Mouse (Mus musculus) myocyte (in vitro differentiated cells): ENCODE measurements around the gene Cdh15.

Source experiments
- CEBPB ChIP-seq: IDR thresholded peaks from 2 replicates; pipeline ENCODE4 v1.6.1; 2011; ENCODE audit warnings: mild to moderate bottlenecking, moderate library complexity; ENCODE audit not compliant: poor library complexity, insufficient read depth, severe bottlenecking
- E2F4 ChIP-seq: IDR thresholded peaks from one replicate; pipeline ENCODE4 v1.6.1; 2011; ENCODE audit warnings: mild to moderate bottlenecking, control low read depth, moderate library complexity; ENCODE audit not compliant: insufficient read depth
- MAX ChIP-seq: IDR thresholded peaks from one replicate; pipeline ENCODE4 v1.6.1; 2011; ENCODE audit warnings: low read depth, mild to moderate bottlenecking, control low read depth
- MYOD1 ChIP-seq, 3 experiments: IDR thresholded peaks; one replicate each; pipeline ENCODE4 v1.6.1; 2011; ENCODE audit warnings: control low read depth in 2 of 3, low read depth in 2 of 3, mild to moderate bottlenecking in 2 of 3, moderate library complexity in 1 of 3; ENCODE audit not compliant: insufficient read length in 2 of 3, control insufficient read depth in 1 of 3
- MYOG ChIP-seq, 3 experiments: IDR thresholded peaks; one replicate each; pipeline ENCODE4 v1.6.1; 2011; ENCODE audit warnings: control low read depth in 2 of 3, low read depth in 2 of 3, mild to moderate bottlenecking in 2 of 3; ENCODE audit not compliant: insufficient read length in 2 of 3, control insufficient read depth in 1 of 3, insufficient read depth in 1 of 3
- POLR2A ChIP-seq: IDR thresholded peaks from one replicate; pipeline ENCODE4 v1.6.1; 2011; ENCODE audit warnings: low read depth, mild to moderate bottlenecking, control low read depth, moderate library complexity; ENCODE audit not compliant: insufficient read length
- POLR2AphosphoS2 ChIP-seq: IDR thresholded peaks from one replicate; pipeline ENCODE4 v1.6.1; 2011; ENCODE audit warnings: low read depth, control low read depth; ENCODE audit not compliant: insufficient read length
- REST ChIP-seq: IDR thresholded peaks from one replicate; pipeline ENCODE4 v1.6.1; 2011; ENCODE audit warnings: mild to moderate bottlenecking, control low read depth, moderate library complexity; ENCODE audit not compliant: insufficient read depth, insufficient read length
- SRF ChIP-seq: IDR thresholded peaks from one replicate; pipeline ENCODE4 v1.6.1; 2011; ENCODE audit warnings: low read depth; ENCODE audit not compliant: control insufficient read depth, insufficient read length
- TCF12 ChIP-seq: IDR thresholded peaks from one replicate; pipeline ENCODE4 v1.6.1; 2011; ENCODE audit warnings: mild to moderate bottlenecking, control low read depth; ENCODE audit not compliant: poor library complexity, insufficient read depth, severe bottlenecking
- TCF3 ChIP-seq: IDR thresholded peaks from one replicate; pipeline ENCODE4 v1.6.1; 2011; ENCODE audit warnings: low read depth, control low read depth; ENCODE audit not compliant: insufficient read length
- USF1 ChIP-seq: IDR thresholded peaks from one replicate; pipeline ENCODE4 v1.6.1; 2011; ENCODE audit warnings: low read depth, mild to moderate bottlenecking, control low read depth, moderate library complexity

DNA sequence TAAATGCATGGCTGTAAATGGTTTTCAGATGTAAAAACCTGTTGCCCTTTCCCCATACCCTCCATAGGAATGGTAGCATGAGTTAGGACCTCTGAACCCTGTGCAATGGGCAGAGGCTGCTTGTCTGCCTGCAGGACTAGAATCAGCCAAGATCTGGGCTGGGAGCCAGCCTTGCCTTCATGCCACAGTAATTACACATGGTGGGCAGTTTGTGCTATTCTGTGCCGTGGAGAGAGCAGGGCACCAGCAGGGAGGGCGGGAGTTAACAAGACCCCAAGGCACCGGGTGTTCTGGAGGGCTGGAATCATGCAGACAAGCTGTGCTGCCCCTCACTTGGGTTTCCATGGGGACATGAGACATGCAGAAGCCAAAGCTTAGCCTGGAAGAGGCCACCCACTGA is 42.4 kb upstream of the Cdh15 start:
- no peak for TF ChIP-seq MYOD1 (IDR thresholded peaks at IDR 0.05; ENCODE audit: control insufficient read depth in 1 of 3, insufficient read length in 2 of 3, low read depth in 2 of 3)
- no peak for TF ChIP-seq POLR2A
- no peak for TF ChIP-seq USF1
- no peak for TF ChIP-seq E2F4
- no peak for TF ChIP-seq POLR2AphosphoS2
- no peak for TF ChIP-seq SRF
- no peak for TF ChIP-seq TCF12
- TF ChIP-seq CEBPB: no peak
- no peak for TF ChIP-seq MAX
- TF ChIP-seq MYOG (IDR thresholded peaks at IDR 0.05; ENCODE audit: control insufficient read depth in 1 of 3, insufficient read depth in 1 of 3, insufficient read length in 2 of 3, low read depth in 2 of 3): no peak
- TF ChIP-seq REST: no peak
- no peak for TF ChIP-seq TCF3
